Mouse (Mus musculus): ENCODE data around the gene Ptcd2. TPM values are rescaled to one million over a fixed set of nuclear protein-coding genes. Genes with fewer than 3 reads are reported as not detected.

Ptcd2 gene
- total and polyA plus RNA-seq, 2 experiments from 2014 or later: 47.6 to 57.6 TPM

GRCm38 (mm10) chr13:99278511-99278910 is 66.0 kb downstream of the Ptcd2 start:
- Histone ChIP-seq H3K9me3 (ENCODE audit: low read length) (no peaks in the 10 kb centered on the region), H3K9ac (no peak overlapping the region), H3K36me3 (ENCODE audit: insufficient read depth) (no peaks in the 10 kb centered on the region), H3K27me3 (ENCODE audit: insufficient read depth, low read length) (no peaks in the 10 kb centered on the region), H3K4me1 (ENCODE audit: insufficient read depth) (no peaks in the 10 kb centered on the region), H3K27ac (ENCODE audit: low read depth, low read length) (no peak overlapping the region), H3K4me2 (ENCODE audit: low read depth) (no peak overlapping the region), H3K4me3 (ENCODE audit: low read depth, low read length) (no peak overlapping the region)
- WGBS: 84% methylated on average over 6 of the region's 6 CpGs
- no peak for TF ChIP-seq CTCF (IDR thresholded peaks at IDR 0.05; ENCODE audit: low read depth)
- DNase-seq (no peak), ATAC-seq (no peak)

- Histone ChIP-seq H3K9me3 (ENCODE audit: low read length) (no peaks in the 10 kb centered on the region), H3K4me2 (ENCODE audit: low read depth) (no peak overlapping the region), H3K9ac (no peak overlapping the region), H3K4me1 (ENCODE audit: insufficient read depth) (no peaks in the 10 kb centered on the region), H3K36me3 (ENCODE audit: insufficient read depth) (no peaks in the 10 kb centered on the region), H3K27ac (ENCODE audit: low read depth, low read length) (no peak overlapping the region), H3K4me3 (ENCODE audit: low read depth, low read length) (no peak overlapping the region), H3K27me3 (ENCODE audit: insufficient read depth, low read length) (no peaks in the 10 kb centered on the region)
- no peak for TF ChIP-seq CTCF (IDR thresholded peaks at IDR 0.05; ENCODE audit: low read depth)
- DNase-seq (no peak), ATAC-seq (no peak)
- 92% methylated on average over 3 of the region's 3 CpGs for WGBS
Measured at GRCm38 (mm10) chr13:99277521-99277920, 67.0 kb downstream of the Ptcd2 start.

GRCm38 (mm10) chr13:99272046-99272445 is 72.5 kb downstream of the Ptcd2 start:
- H3K27ac ChIP-seq (ENCODE audit: low read depth, low read length): no peak overlapping the region
- H3K9ac ChIP-seq: no peak overlapping the region
- no peak overlapping the region for H3K4me3 ChIP-seq (ENCODE audit: low read depth, low read length)
- no peaks in the 10 kb centered on the region for H3K4me1 ChIP-seq (ENCODE audit: insufficient read depth)
- no peaks in the 10 kb centered on the region for H3K9me3 ChIP-seq (ENCODE audit: low read length)
- no peaks in the 10 kb centered on the region for H3K27me3 ChIP-seq (ENCODE audit: insufficient read depth, low read length)
- no peaks in the 10 kb centered on the region for H3K36me3 ChIP-seq (ENCODE audit: insufficient read depth)
- TF ChIP-seq CTCF (IDR thresholded peaks at IDR 0.05; ENCODE audit: low read depth): no peak
- WGBS: 95% methylated on average over 3 of the region's 3 CpGs
- no peak for ATAC-seq
- no peak overlapping the region for H3K4me2 ChIP-seq (ENCODE audit: low read depth)
- no peak for DNase-seq

Other genes with a start within 250 kb of the Ptcd2 start
- 1.8 and 3.0 TPM in 2 replicates for gene Zfp366, start 159.9 kb downstream of the Ptcd2 start, total RNA-seq (2014; rRNA removed)
- 0.41 and 0.47 TPM in 2 replicates for gene Zfp366, start 159.9 kb downstream of the Ptcd2 start, polyA plus RNA-seq (2015; fragmentation: Nextera tagmentation; extraction: Ambion mirVana)
- gene Mrps27, start 81 bp upstream of the Ptcd2 start, total RNA-seq (2014; rRNA removed): 21.9 and 23.9 TPM in 2 replicates
- gene Mrps27, start 81 bp upstream of the Ptcd2 start, polyA plus RNA-seq (2015; fragmentation: Nextera tagmentation; extraction: Ambion mirVana): 39.1 and 39.6 TPM in 2 replicates
- gene Map1b, start 171.8 kb upstream of the Ptcd2 start, total RNA-seq (2014; rRNA removed): 589 and 781 TPM in 2 replicates
- gene Map1b, start 171.8 kb upstream of the Ptcd2 start, polyA plus RNA-seq (2015; fragmentation: Nextera tagmentation; extraction: Ambion mirVana): 1,169 and 2,082 TPM in 2 replicates